Mouse (Mus musculus) G1E (cell line): Measurements from ENCODE around the gene Pcf11. TPM values are rescaled to one million over a fixed set of nuclear protein-coding genes. Genes with fewer than 3 reads are reported as not detected.

Experiments
- ATAC-seq: 2 replicates; pipeline ENCODE4 v1.8.0; 2016; ENCODE audit warnings: mild to moderate bottlenecking; ENCODE audit not compliant: insufficient number of reproducible peaks, poor library complexity, low FRiP score, severe bottlenecking; ENCODE audit errors: extremely low read depth
- DNase-seq: peaks from one replicate; pipeline ENCODE4 v3.0.0; 2012; ENCODE audit warnings: low spot score
- H3K27me3 ChIP-seq: 2 replicates; pipeline ENCODE4 v1.6.1; 2012; ENCODE audit warnings: mild to moderate bottlenecking, low read length, inconsistent platforms; ENCODE audit not compliant: insufficient read depth
- H3K36me3 ChIP-seq: replicated peaks from 2 replicates; pipeline ENCODE3; 2012; ENCODE audit warnings: mild to moderate bottlenecking, inconsistent platforms
- H3K4me1 ChIP-seq: 2 replicates; pipeline ENCODE4 v1.6.1; 2012; ENCODE audit warnings: low read depth, low read length, inconsistent platforms, mixed read lengths; ENCODE audit not compliant: insufficient read depth
- H3K4me3 ChIP-seq: 2 replicates; pipeline ENCODE4 v1.5.1; 2012; ENCODE audit warnings: low read depth, mild to moderate bottlenecking, inconsistent platforms, low read length, moderate library complexity, mixed read lengths
- H3K9me3 ChIP-seq: replicated peaks from 2 replicates; pipeline ENCODE4 v1.6.1; 2012; ENCODE audit warnings: inconsistent platforms
- CTCF ChIP-seq: IDR thresholded peaks from 2 replicates; pipeline ENCODE4 v1.5.1; 2012; ENCODE audit warnings: low read depth, low read length, inconsistent platforms, mixed read lengths
- GATA1 ChIP-seq: IDR thresholded peaks from 2 replicates; pipeline ENCODE4 v1.6.1; 2012; ENCODE audit warnings: borderline replicate concordance, low read length, inconsistent platforms, mixed read lengths
- GATA2 ChIP-seq: IDR thresholded peaks from 2 replicates; pipeline ENCODE4 v1.6.1; 2012; ENCODE audit warnings: low read depth, low read length, inconsistent platforms, borderline replicate concordance
- POLR2AphosphoS5 ChIP-seq: IDR thresholded peaks from 2 replicates; pipeline ENCODE4 v1.6.1; 2012; ENCODE audit warnings: low read depth, low read length, inconsistent platforms; ENCODE audit not compliant: insufficient replicate concordance
- TAL1 ChIP-seq: conservative IDR thresholded peaks from 2 replicates; pipeline ENCODE4 v1.6.1; 2012; ENCODE audit warnings: low read depth, low read length, inconsistent platforms, mixed read lengths
- polyA plus RNA-seq: library from polyadenylated mRNA; stranded (reverse); fragments of >175 nt; gene quantifications from 2 replicates; pipeline ENCODE4 v1.2.3, GENCODE M21; 2012
- total RNA-seq, 2 experiments: library from RNA; stranded (forward) in 1 of 2; stranded (reverse) in 1 of 2; fragments of 200-1000 nt in 1 of 2; fragments of >200 nt in 1 of 2; fragmentation: Nextera tagmentation in 1 of 2; gene quantifications; 2 replicates each; pipeline ENCODE4 v1.2.3; 2014 to 2017

Pcf11 gene
- total and polyA plus RNA-seq, 3 experiments: 77.1 to 175 (median 89.9) TPM

- Histone ChIP-seq H3K36me3 (peaks cover 55% of the 10 kb centered on the region), H3K4me3 (no peak overlapping the region), H3K27me3 (no peaks in the 10 kb centered on the region), H3K9me3 (no peaks in the 10 kb centered on the region), H3K4me1 (peaks cover 7% of the 10 kb centered on the region; the same call in 1 of the 2 replicates)
- no peak for DNase-seq
- ATAC-seq: no peak
- TF ChIP-seq CTCF: no peak
- no peak for TF ChIP-seq POLR2AphosphoS5
- no peak for TF ChIP-seq GATA2
- no peak for TF ChIP-seq GATA1
- no peak for TF ChIP-seq TAL1
These were observed 21.9 kb downstream of the Pcf11 start for GRCm38 (mm10) chr7:92647790-92648189.

GRCm38 (mm10) chr7:92642358-92642757 is 27.4 kb downstream of the Pcf11 start:
- TF ChIP-seq CTCF: no peak
- TF ChIP-seq TAL1: no peak
- no peak for TF ChIP-seq GATA2
- TF ChIP-seq GATA1: no peak
- no peak for TF ChIP-seq POLR2AphosphoS5
- no peak for DNase-seq

GRCm38 (mm10) chr7:92638050-92638449 is 31.7 kb downstream of the Pcf11 start:
- no peaks in the 10 kb centered on the region for H3K9me3 ChIP-seq
- DNase-seq (no peak), ATAC-seq (no peak)
- peak overlapping the region; percentile 84 for H3K4me3 ChIP-seq
- H3K4me1 ChIP-seq: peaks cover 33% of the 10 kb centered on the region
- H3K36me3 ChIP-seq: peaks cover 28% of the 10 kb centered on the region
- peaks cover 13% of the 10 kb centered on the region for H3K27me3 ChIP-seq
- TF ChIP-seq GATA1 (no peak), TAL1 (no peak), POLR2AphosphoS5 (no peak), GATA2 (no peak), CTCF (no peak)

More at GRCm38 (mm10) chr7:92642358-92642757, 27.4 kb downstream of the Pcf11 start:
- H3K4me3 ChIP-seq: no peak overlapping the region
- ATAC-seq: no peak
- no peaks in the 10 kb centered on the region for H3K27me3 ChIP-seq
- peaks cover 50% of the 10 kb centered on the region for H3K36me3 ChIP-seq
- no peaks in the 10 kb centered on the region for H3K9me3 ChIP-seq
- peaks cover 21% of the 10 kb centered on the region; the same call in 1 of the 2 replicates for H3K4me1 ChIP-seq

- TF ChIP-seq CTCF (no peak), GATA1 (no peak), POLR2AphosphoS5 (no peak), TAL1 (no peak)
- ATAC-seq: peak; percentile 96
- H3K9me3 ChIP-seq: no peaks in the 10 kb centered on the region
- peaks cover 21% of the 10 kb centered on the region for H3K36me3 ChIP-seq
- H3K4me3 ChIP-seq: peak within 1 kb of the TSS; percentile 84
- DNase-seq: peak; percentile 83
- H3K27me3 ChIP-seq: peaks cover 16% of the 10 kb centered on the region
- H3K4me1 ChIP-seq: peaks cover 29% of the 10 kb centered on the region
These were observed 32.6 kb downstream of the Pcf11 start, which contains the start of gene Ankrd42 for GRCm38 (mm10) chr7:92637021-92637625. Gene Ankrd42 (minus strand): TSS chr7:92637142.

GRCm38 (mm10) chr7:92636295-92637011 is 33.3 kb downstream of the Pcf11 start:
- no peak for TF ChIP-seq GATA2
- no peak for TF ChIP-seq TAL1
- no peak for TF ChIP-seq CTCF
- no peak for TF ChIP-seq POLR2AphosphoS5
- no peak for TF ChIP-seq GATA1
- H3K9me3 ChIP-seq: no peaks in the 10 kb centered on the region
- DNase-seq (no peak), ATAC-seq (no peak)
- H3K27me3 ChIP-seq: peaks cover 16% of the 10 kb centered on the region
- peaks cover 17% of the 10 kb centered on the region for H3K36me3 ChIP-seq
- H3K4me1 ChIP-seq: peaks cover 27% of the 10 kb centered on the region
- H3K4me3 ChIP-seq: peak overlapping the region; percentile 84

GRCm38 (mm10) chr7:92630167-92630566 is 39.6 kb downstream of the Pcf11 start:
- Histone ChIP-seq H3K27me3 (peaks cover 11% of the 10 kb centered on the region), H3K4me1 (no peaks in the 10 kb centered on the region), H3K4me3 (no peak overlapping the region), H3K36me3 (no peaks in the 10 kb centered on the region), H3K9me3 (no peaks in the 10 kb centered on the region)
- ATAC-seq (0 out of 2 replicates have a peak, but pooled peaks have one; percentile 34), DNase-seq (no peak)
- TF ChIP-seq POLR2AphosphoS5: no peak
- no peak for TF ChIP-seq GATA2
- no peak for TF ChIP-seq CTCF
- TF ChIP-seq GATA1: no peak
- no peak for TF ChIP-seq TAL1
